Mouse (Mus musculus): Measurements from ENCODE around the gene Sik1.

- TF ChIP-seq MAX (IDR thresholded peaks at IDR 0.05) = no peak
- TF ChIP-seq CTCF (IDR thresholded peaks at IDR 0.05; ENCODE audit: control insufficient read depth, insufficient read depth, insufficient read length) = no peak
- no peak for TF ChIP-seq USF1 (IDR thresholded peaks at IDR 0.05; ENCODE audit: low read depth)
- TF ChIP-seq MYOD1 (IDR thresholded peaks at IDR 0.05; ENCODE audit: control insufficient read depth, insufficient read length, low read depth) = no peak
Observed at GRCm38 (mm10) chr17:31859367-31859766, 3.8 kb upstream of the Sik1 start.
